Mouse (Mus musculus) NIH3T3 (cell line): ENCODE data around the gene 1700003F12Rik.

ENCODE experiments used
- DNase-seq: peaks from one replicate; pipeline ENCODE4 v3.0.0-alpha.2; 2012; ENCODE audit warnings: low read depth

1700003F12Rik gene

DNA sequence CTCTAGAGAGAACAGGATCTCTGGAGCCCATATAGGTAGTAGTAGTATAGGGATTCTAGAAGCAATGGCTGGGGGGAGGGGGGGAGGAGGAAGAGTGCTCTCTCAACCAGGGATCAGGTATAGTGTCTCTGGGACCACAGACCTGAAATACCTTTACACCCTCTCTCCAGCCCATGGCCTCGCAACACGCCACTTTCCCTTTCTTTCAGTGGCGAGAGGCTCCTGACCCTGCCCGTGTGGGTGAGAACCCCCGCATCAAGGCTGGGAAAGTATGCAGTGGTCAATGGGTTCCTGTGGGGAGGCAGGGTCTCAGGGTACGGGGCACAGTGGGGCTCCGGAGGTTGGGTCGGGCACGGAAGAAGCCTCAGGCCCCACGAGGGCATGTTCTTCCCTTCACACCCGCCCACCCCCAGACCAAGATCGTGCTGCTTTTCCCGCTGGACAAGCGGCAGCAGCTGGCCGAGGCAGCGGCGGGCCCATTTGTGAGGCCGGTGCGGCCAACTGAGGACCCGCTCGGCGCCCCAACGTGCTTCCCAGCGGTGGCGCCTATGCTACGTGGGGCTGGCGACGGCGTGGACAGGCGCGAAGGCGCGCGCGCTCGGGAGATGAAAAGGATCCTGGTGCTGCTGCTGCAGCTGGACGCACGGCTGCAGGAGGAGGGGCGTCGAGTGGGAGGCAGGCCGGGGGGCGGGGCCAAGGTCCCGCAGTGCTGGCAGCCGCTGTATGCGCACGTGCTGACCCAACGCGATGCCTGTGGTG, 2.4 kb downstream of the 1700003F12Rik start:
- peak; percentile 70 for DNase-seq

GRCm38 (mm10) chr2:154549886-154550189, 3.0 kb downstream of the 1700003F12Rik start:
- no peak for DNase-seq

- no peak for DNase-seq
Measured at GRCm38 (mm10) chr2:154550937-154551336, 4.1 kb downstream of the 1700003F12Rik start.

DNA sequence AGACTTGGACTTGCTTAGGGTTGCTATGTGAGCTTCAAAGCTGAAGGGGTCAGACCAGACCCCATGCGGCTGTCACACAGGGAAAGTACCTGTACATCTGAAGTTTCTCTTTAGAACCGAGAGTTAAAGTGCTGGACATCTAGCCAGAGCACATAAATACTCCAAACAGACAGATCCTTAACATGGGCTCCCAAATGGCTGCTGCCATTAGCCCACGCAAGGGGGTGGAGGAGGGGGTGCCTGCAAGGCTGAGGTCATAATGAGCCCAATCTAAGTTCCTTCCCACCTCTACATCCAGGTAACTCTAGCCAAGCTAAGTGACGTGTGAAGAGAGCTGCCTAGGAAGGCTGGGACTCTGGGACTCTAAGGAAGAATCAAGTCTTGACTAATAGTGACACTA, 4.6 kb downstream of the 1700003F12Rik start, which contains the start of gene Actl10:
Gene Actl10, plus strand, starts transcription at position 301 of the 400 bp plus-strand sequence.
- DNase-seq: no peak

GRCm38 (mm10) chr2:154551927-154552326, 5.0 kb downstream of the 1700003F12Rik start:
- DNase-seq: no peak

- DNase-seq: no peak
Measured at GRCm38 (mm10) chr2:154552424-154552907, 5.6 kb downstream of the 1700003F12Rik start.

- DNase-seq: no peak
Measured at GRCm38 (mm10) chr2:154555235-154555634, 8.3 kb downstream of the 1700003F12Rik start.

- DNase-seq: peak; percentile 61
Measured at GRCm38 (mm10) chr2:154557184-154557832, 10.4 kb downstream of the 1700003F12Rik start.

GRCm38 (mm10) chr2:154558264-154559039, 11.6 kb downstream of the 1700003F12Rik start, which contains the start of gene Necab3:
Gene Necab3, minus strand, starts transcription at chr2:154558890.
- no peak for DNase-seq

- no peak for DNase-seq
Measured at GRCm38 (mm10) chr2:154563612-154564170, 16.8 kb downstream of the 1700003F12Rik start.

DNA sequence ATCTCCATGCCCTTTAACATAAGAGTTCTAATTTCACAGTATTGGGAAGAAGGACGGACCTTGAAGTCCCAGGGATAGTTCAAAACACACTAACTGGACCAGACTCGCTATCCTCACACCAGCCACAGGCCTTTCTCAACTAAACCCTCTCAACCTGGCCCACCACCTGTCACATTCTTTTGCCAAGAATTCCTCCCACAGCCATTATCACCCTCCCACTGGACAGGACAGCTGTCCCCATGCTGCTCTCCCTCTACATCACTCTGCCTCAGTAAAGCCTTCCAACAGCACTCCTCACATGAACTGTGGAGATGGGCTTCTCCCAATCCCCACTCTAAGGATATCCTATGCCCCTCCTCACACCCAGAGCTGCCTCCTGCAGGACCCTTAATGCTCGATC, 18.7 kb downstream of the 1700003F12Rik start:
- no peak for DNase-seq

GRCm38 (mm10) chr2:154566641-154567040, 19.8 kb downstream of the 1700003F12Rik start:
- no peak for DNase-seq

DNA sequence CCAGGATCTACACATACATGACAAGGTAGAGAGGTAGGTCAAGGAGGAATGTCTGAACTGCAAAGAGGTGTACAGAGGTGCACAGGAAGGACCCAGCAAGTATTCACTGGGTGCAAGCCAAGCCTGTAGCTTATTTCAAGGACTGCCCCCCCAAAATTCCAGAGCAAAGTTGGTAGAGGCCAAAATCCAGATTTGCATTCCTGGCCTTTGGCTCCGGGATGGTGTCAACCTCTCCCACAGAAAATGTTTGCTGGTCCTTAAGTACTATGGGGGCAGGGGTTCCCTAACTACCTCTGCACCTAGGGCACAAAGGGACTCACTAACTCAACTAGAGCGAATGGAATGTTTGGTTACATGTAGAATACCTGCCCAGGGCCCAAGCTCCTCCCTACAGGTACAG, 20.9 kb downstream of the 1700003F12Rik start:
- DNase-seq: no peak

DNA sequence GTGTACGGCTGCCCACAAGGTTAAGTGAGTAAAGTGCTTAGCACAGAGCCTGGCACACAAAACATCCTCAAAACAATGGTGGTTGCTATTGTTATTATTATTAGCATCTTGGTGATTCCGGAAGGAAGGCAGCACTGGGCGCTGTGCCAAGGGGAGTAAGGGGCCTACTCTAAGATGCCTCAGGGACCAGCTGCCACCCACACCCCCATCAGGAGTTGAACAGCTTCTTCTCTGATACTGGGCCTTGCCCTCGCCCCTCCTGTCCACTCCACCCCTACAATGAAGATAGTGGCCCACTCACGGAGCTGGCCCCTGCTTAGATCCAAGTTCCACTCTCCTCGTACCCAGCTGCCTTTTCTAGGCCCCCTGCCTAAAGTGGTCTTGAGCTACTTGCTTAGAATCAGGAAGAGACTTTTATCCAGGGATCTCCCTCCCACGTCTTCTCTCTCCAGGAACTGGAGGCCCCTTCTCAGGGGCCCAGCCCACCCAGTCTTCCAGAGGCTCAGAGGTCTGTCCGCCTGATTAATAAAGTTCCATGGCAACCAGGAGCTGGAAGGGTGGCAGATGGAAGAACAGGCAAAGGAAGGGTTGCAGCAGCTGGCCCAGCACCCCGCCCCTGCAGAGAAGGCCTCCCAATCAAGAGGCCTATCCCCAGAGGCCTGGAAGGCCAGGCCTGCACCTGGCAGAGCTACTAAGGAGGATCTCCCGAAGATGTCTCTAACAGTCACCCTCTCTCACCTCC, 21.6 kb downstream of the 1700003F12Rik start:
- DNase-seq: peak; percentile 60

GRCm38 (mm10) chr2:154569071-154569748, 22.3 kb downstream of the 1700003F12Rik start:
- DNase-seq: peak; percentile 87

- peak; percentile 98 for DNase-seq
Measured at GRCm38 (mm10) chr2:154569836-154570286, 23.0 kb downstream of the 1700003F12Rik start, which contains the start of gene E2f1. Gene E2f1, minus strand, starts transcription at chr2:154569892.

- DNase-seq: no peak
Measured at GRCm38 (mm10) chr2:154570666-154571065, 23.8 kb downstream of the 1700003F12Rik start.

- DNase-seq: peak; percentile 48
Measured at GRCm38 (mm10) chr2:154571266-154571665, 24.4 kb downstream of the 1700003F12Rik start.

- peak; percentile 67 for DNase-seq
Measured at GRCm38 (mm10) chr2:154571976-154572375, 25.1 kb downstream of the 1700003F12Rik start.

- no peak for DNase-seq
Measured at GRCm38 (mm10) chr2:154572996-154573395, 26.1 kb downstream of the 1700003F12Rik start.

DNA sequence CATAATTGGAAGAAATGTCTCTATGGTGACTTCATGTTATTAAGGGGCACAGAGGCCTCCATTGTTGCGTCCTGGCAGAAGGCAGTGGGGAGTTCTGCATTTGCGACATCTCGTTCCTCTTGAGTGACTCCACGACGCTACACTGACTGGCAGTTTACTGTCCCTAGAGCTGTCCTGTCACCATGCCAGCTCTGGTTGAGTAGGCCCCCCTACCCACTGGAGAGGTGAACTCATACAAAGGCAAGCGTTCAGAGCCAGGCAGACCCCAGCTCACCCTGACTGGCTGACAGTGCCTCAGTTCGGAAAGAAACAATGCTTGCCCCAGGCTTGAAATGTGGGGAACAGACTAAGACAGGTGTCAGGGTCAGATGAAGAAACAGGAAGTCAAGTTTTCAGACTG, 27.4 kb downstream of the 1700003F12Rik start:
- no peak for DNase-seq
